Mouse (Mus musculus) heart, postnatal 4 days (tissue): Measurements from ENCODE around the gene Pphln1. TPM values are rescaled to one million over a fixed set of nuclear protein-coding genes. Genes with fewer than 3 reads are reported as not detected.

ENCODE experiments used
- DNase-seq: peaks from one replicate; pipeline ENCODE4 v3.0.0; 2021
- total RNA-seq, 2 experiments: library from RNA; stranded (reverse); gene quantifications; 2 replicates each; pipeline ENCODE4 v1.2.3; 2021

Pphln1 gene
- total RNA-seq, 2 experiments from 2014 or later: 35.1 to 36.6 TPM

DNA sequence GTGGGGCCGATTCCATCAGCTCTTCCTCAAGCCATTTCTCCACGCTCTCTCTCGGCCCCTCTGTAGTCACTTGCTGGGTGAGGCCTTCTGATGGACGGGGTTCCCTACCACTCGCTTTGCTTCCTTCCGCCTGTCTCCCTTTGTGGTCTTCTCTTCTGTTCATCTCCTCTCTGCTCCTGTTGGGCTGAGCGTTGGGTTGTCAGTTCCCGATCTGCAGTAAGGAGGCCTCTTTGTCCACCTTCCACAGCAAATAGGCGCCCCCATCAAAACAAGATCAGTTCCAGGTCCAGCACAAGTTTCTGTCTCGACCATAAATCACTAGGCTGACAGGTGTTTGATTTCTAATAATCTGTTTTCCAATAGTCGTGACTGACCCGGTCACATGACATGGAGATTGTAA, 37.8 kb downstream of the Pphln1 start:
- DNase-seq: no peak

GRCm38 (mm10) chr15:93438663-93439062, 40.5 kb downstream of the Pphln1 start:
- peak; percentile 71 for DNase-seq

DNA sequence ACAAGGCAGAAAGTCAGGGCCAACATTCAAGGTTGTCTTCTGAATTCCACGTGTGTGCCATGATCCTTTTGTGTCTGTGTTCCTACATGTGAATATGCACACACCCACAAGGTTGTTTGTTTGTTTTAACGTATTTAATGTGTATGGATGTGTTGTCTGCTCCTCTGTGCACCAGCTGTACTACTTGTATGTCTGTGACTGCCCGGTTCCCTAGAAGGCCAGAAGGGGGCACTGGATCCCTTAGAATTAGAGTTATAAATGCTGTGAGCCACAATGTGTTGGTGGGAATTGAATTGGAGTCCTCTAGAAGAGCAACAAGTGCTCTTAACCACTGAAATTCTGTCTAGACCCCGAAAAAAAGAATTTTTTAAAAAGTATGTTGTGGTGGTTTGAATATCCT, 44.1 kb downstream of the Pphln1 start:
- no peak for DNase-seq

- no peak for DNase-seq
Observed at GRCm38 (mm10) chr15:93443676-93444075, 45.5 kb downstream of the Pphln1 start.

DNA sequence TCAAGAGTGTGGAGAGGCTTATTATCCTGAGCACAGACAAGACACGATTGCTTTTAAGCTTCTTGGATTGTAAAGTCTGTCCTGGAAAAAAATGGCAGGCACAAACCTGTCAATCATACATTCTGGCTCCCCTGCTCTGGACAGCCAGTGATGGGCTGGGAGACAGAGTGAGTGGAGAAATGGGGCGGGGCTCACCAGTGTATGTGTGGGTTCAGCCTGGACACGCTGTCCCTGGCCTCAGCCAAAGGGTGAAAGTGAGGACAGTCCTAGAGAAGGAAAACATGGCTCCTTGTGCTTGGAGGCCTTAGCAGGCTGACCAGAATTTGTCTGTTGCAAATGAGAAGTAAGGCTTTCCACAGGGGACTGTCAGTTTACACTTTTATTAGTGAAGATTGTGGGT, 50.7 kb downstream of the Pphln1 start:
- DNase-seq: no peak

GRCm38 (mm10) chr15:93453296-93453695, 55.1 kb downstream of the Pphln1 start:
- DNase-seq: no peak

- no peak for DNase-seq
Observed at GRCm38 (mm10) chr15:93456005-93456404, 57.9 kb downstream of the Pphln1 start.

DNA sequence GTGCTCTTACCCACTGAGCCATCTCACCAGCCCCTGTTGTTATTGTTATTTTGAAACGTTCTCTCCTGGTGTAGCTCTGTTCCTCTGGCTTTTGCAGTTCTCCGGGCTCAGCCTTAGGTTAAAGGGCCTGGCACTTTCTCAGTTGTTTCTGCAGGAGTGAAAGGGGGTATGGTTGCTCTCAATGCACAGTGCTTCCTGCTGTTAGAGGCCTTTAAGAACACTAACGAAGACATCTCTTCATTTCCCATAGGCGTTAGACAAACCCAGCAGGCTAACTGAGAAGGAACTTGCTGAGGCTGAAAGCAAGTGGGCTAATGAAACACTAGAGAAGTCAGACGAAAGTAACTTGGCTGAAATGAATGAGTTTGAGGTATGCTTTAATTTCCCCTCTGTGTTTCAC, 61.3 kb downstream of the Pphln1 start:
- DNase-seq: no peak

GRCm38 (mm10) chr15:93461066-93461465, 62.9 kb downstream of the Pphln1 start:
- no peak for DNase-seq

DNA sequence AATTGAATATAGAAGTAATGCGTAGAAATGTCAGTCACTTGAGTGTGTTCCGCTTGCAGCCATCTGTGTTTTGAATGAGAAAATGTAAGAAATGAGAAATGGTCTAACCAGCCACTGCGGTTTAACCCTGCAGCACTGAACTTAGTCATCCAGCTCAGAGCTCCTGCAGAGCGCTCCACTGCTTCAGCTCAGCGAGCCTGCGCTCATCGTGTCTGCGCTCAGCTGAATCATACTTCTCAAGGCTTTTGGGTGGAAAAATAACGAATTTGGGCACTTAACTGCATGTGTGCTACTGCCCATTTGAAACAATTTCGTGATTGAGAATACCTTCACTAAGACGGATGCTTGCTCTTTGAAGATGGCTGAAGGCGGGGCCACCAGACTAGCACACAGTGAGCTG, 73.5 kb downstream of the Pphln1 start:
- DNase-seq: no peak

DNA sequence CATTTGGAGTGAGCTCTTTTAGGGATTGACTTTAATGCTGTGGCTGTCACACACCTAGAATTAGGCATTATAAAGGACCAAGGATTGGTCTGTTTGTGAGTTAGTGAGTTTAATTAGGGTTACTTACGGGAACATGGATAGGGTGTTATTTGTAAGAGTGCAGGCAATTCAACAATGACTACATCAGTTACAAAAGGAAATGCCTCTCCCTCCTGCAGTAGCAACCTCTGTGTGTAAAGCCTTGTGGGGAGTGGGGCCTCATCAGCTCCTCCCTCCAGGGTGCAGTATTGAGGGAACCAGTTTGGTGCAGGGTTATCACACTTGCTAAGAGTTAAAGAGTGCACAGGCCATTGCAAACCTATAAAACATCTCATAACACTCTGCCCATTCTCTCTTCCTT, 73.9 kb downstream of the Pphln1 start:
- DNase-seq: no peak

- no peak for DNase-seq
Observed at GRCm38 (mm10) chr15:93474277-93474676, 76.1 kb downstream of the Pphln1 start.

DNA sequence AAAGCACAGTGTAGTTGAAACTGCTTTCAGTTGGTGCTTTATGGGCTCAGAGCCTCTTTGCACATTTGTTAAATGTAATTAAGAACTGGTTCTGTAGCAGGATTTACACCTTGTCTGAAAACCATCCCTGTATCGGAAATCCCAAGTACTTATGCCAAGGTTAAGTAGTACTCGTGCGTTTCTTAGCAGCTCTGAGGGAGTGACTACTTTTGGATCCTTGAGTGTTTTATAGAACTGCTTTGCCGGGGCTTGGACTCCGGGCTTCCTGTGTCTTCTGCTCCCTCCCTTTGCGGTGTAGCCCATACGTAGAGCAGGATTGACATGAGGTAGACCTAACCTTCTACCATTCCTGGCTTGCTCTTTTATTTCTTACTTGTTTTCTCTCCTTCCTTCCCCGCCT, 77.5 kb downstream of the Pphln1 start:
- no peak for DNase-seq

GRCm38 (mm10) chr15:93477729-93478128, 79.6 kb downstream of the Pphln1 start:
- DNase-seq: no peak

DNA sequence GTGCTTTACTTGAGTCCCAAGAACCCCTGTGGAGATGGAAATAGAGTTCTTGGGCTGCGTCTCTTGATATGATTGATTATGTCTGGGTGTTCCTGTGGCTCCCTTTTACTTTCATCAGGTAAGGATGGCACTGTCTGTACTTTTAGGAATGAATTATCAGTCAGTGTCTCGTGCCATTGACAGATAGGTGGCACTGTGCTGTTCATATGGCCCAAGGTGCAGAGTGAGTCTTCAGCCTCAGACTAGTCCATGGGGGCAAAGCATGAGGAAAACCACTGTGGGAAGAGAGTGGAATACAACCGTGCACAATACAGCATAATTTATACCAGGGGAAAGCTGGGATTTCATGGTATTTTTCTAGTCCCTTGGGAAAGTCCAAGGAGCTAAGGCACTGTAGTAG, 80.5 kb downstream of the Pphln1 start:
- no peak for DNase-seq

DNA sequence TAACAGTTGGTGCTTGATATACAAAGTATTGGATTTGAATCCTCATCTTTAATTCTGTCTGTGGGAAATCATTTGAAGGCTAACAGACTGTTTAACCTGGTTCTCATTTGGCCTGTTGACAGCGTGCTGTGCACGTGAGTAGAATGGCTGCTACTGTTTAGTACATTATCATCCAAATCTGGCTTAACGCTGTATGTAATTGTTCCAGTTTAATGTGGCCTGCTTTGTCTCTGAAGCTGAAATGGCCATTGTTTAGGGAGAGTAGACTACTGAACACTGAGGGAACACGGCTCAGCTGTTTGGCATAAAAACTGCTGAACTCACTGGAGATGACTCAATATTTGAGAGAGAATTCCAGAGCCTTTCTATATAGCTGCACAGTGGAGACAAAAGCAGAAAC, 81.3 kb downstream of the Pphln1 start:
- DNase-seq: no peak

GRCm38 (mm10) chr15:93481112-93481511, 83.0 kb downstream of the Pphln1 start:
- no peak for DNase-seq

- no peak for DNase-seq
Observed at GRCm38 (mm10) chr15:93484261-93484710, 86.1 kb downstream of the Pphln1 start.

DNA sequence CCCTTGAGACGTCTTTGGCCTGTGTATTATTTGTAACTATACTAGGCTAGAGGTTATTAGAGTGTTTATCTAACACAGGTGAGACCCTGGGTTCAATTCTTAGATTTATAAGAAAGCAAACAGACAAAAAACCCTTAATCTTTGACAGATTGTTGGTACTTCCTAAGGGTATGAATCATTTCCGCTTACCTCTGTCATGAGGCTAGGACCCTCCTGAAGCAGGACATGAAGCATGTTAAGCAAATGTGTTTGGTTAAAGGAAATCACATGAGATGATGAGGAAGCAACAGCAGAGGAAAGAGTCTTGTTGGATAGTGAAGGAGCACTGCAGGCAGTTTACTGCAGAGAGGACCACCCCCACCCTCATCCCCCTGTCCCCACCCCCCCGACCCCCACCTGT, 87.1 kb downstream of the Pphln1 start:
- no peak for DNase-seq

DNA sequence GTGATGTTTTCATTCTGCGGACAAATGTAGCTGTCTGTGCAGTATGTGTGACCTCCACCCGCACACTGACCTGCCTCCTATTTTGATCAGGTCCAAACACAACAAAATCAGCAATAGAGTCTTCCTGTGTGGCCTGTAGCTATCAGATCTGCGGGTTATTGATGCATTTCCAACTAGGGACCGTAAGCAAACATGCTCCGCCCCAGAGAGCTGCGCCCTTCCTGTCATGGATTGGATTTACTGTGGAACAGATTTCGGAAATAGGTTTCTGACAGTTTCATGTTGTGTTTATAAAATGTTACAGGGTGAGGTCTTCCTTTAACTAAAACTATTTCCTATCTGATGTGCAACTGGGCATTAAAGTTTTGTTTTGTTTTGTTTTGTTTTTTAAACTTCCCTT, 87.9 kb downstream of the Pphln1 start:
- DNase-seq: no peak

DNA sequence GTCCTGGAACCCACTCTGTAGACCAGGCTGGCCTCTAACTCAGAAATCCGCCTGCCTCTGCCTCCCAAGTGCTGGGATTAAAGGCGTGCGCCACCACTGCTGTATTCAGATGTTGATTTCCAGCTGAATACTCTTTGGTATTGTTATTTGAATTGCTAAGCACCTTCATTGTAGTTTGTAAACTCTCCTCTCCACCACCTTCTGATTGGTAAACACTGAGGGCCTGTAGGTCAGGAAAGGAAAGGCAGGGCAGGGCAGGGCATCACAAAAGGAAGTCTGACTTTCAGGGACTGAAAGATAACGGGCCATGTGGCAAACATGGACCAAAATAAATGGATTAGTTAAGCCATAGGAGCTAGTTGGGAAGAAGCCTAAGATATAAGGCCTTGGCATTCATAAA, 91.4 kb downstream of the Pphln1 start:
- no peak for DNase-seq

DNA sequence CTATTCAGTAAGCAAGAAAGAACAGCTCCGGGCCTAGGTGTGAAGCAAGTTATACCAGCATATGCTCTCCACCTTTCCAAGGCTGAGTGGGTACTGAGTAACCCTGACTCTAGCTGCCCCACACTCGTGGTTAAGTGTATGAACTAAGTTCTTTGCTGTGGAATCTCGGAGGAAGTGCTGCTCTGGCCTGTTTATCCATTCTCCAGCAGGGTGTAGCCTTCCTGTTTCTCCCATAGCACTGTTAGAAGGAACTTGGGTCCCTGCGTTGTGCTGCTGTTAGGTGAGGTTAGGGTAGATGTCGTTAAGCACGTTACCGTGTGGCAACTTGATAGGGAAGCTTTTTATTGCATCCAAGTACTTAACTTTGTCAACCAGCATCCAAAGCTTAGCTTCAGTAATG, 96.5 kb downstream of the Pphln1 start:
- no peak for DNase-seq

GRCm38 (mm10) chr15:93499866-93500265, 101.7 kb downstream of the Pphln1 start:
- DNase-seq: no peak

- DNase-seq: no peak
Observed at GRCm38 (mm10) chr15:93502703-93503102, 104.6 kb downstream of the Pphln1 start.

DNA sequence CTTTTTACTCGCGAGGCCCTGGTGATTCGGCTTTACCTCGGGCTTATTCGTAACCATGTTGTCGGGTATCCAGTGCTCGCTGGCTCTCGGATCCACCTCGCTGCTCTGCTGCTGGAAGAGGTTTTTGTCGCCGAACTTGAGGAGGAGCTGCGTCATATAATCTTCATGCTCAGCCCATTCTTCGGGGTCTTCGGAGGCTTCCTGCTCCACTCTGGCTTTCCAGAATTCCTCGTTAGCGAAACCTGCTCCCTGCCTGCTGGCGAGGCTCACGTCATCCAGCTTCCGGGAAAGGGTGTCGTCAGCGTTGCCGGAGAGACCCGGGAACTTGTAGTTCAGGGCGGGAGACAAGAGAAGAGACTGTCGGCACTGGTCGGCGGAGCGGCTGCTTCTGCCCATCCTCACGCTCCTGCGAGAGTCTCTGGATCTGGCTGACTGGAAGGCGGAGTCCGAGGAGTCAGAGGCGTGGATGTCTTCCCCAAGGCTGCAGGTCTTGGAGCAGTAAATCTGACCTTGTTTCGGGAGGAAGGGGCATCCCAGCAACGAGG, 105.1 kb downstream of the Pphln1 start:
- DNase-seq: no peak
